Mouse (Mus musculus): ENCODE data around the gene Snai3.

GRCm38 (mm10) chr8:122428163-122428562 lies 32.4 kb downstream of the Snai3 start:
- TF ChIP-seq EP300 (IDR thresholded peaks at IDR 0.05) (no peak), CTCF (IDR thresholded peaks at IDR 0.05) (no peak)
